Mouse (Mus musculus) spleen, postnatal 10 days (tissue): ENCODE measurements around the gene Trhr2.

Experiments used
- DNase-seq, 2 experiments: peaks; one replicate each; pipeline ENCODE4 v3.0.0; 2021 to 2022; ENCODE audit warnings: low spot score in 2 of 2

Gene Trhr2

DNA sequence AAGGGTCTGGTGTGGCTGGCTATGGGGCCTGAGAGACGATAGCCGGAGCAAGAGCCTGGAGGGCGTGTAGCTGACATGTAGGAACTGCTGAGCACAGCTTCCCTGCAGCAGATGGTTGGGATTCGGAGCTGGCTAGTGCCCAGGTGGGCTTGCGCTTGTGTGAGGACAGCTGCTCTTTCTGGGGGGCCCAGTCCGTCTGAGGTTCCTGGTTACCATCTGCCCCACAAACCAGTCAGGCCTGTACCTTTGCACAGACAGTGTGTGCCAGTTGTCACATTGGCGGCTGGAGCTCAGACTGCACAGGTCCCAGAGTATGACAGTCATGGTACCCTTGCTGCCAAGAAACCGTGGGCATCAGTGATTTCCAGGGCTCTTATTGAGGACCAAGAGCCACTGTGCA lies 52.7 kb downstream of the Trhr2 start:
- DNase-seq: no peak
